Mouse (Mus musculus): Measurements from ENCODE around the gene Fam216a. TPM values are rescaled to one million over a fixed set of nuclear protein-coding genes. Genes with fewer than 3 reads are reported as not detected.
"Not testable (repeated sequence)": the region's sequence is repeated elsewhere in the genome, so short reads cannot be mapped to it uniquely, and the experiment has no call there.

The Fam216a gene
- total and polyA plus RNA-seq, 3 experiments: 38.2 to 50.2 (median 41.4) TPM

GRCm38 (mm10) chr5:122319474-122320204 lies 52.5 kb downstream of the Fam216a start:
- Histone ChIP-seq H3K9me3 (replicated peaks; ENCODE audit: low read length) (no peaks in the 10 kb centered on the region), H3K79me2 (replicated peaks; ENCODE audit: control insufficient read depth, extremely low read depth, insufficient read depth, poor library complexity, severe bottlenecking) (no peaks in the 10 kb centered on the region; the same call in 1 of the 2 replicates), H3K27ac (ENCODE audit: insufficient read depth, low read depth) (no peak overlapping the region), H3K9ac (ENCODE audit: insufficient read depth, low read depth) (no peak overlapping the region), H3K4me3 (replicated peaks in 1 of 3; ENCODE audit: low read depth in 2 of 3, low read length in 2 of 3, poor library complexity in 1 of 3) (no peak overlapping the region), H3K36me3 (replicated peaks in 1 of 2; ENCODE audit: control insufficient read depth in 1 of 2, insufficient read depth in 1 of 2, low read length in 1 of 2) (peaks cover 53 to 83% of the 10 kb centered on the region in 2 experiments), H3K4me1 (ENCODE audit: control insufficient read depth in 1 of 2, insufficient read depth in 2 of 2) (peaks cover 12 to 37% of the 10 kb centered on the region in 2 experiments), H3K27me3 (replicated peaks) (no peaks in the 10 kb centered on the region), H3K4me2 (ENCODE audit: insufficient read depth, low read depth, poor library complexity, severe bottlenecking) (no peak overlapping the region)
- DNase-seq (ENCODE audit: extremely low read depth): no peak
- TF ChIP-seq ETS1 (conservative IDR thresholded peaks at IDR 0.05; ENCODE audit: low read depth, low read length) (no peak), MAZ (IDR thresholded peaks at IDR 0.05; ENCODE audit: low read depth, low read length) (no peak), TCF12 (IDR thresholded peaks at IDR 0.05; ENCODE audit: low read depth, low read length) (no peak), SIN3A (IDR thresholded peaks at IDR 0.05; ENCODE audit: low read length) (no peak), BHLHE40 (IDR thresholded peaks at IDR 0.05; ENCODE audit: low read depth, low read length) (no peak), MAFK (IDR thresholded peaks at IDR 0.05; ENCODE audit: insufficient replicate concordance, low read length) (no peak), CHD1 (IDR thresholded peaks at IDR 0.05; ENCODE audit: low read depth, low read length) (no peak)
- dilution Hi-C loops (cut with MboI; ENCODE audit: extremely low pct_ligation_motif_present, extremely low pct_unique_long_range_greater_than_20kb, low sequenced_read_pairs) (no loop called here), in situ Hi-C loops (cut with MboI; ENCODE audit: low pct_ligation_motif_present, low pct_unique_long_range_greater_than_20kb, low sequenced_read_pairs) (loop anchor here (5.0 kb wide), 1 partner anchor 47 kb away; no protein-coding TSS in a partner anchor)

DNA sequence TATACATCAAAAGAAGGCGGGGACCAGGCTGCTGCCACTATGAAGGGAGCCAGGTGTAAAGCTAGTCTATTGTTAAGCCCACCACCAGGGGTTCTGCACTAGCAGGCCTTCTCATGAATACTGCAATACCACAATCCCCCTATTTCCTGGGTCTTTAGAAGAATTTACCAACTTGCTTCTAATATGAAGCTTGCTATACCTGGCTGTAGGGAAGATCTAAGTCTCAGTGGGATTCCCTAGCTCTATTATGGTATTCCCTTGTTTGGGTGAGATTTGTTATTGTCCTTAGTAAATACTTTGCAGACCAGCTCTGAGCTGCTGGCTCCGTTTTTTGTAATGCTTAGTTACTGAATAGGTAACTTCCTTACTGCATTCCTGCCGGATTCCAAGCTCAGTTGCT lies 53.2 kb downstream of the Fam216a start:
- H3K4me2 ChIP-seq (ENCODE audit: insufficient read depth, low read depth, poor library complexity, severe bottlenecking); H3K4me3 ChIP-seq (replicated peaks in 1 of 3; ENCODE audit: low read depth in 2 of 3, low read length in 2 of 3, poor library complexity in 1 of 3); H3K79me2 ChIP-seq (replicated peaks; ENCODE audit: control insufficient read depth, extremely low read depth, insufficient read depth, poor library complexity, severe bottlenecking); H3K9ac ChIP-seq (ENCODE audit: insufficient read depth, low read depth); DNase-seq (ENCODE audit: extremely low read depth); H3K9me3 ChIP-seq (replicated peaks; ENCODE audit: low read length); H3K27ac ChIP-seq (ENCODE audit: insufficient read depth, low read depth); H3K27me3 ChIP-seq (replicated peaks); dilution Hi-C loops (cut with MboI; ENCODE audit: extremely low pct_ligation_motif_present, extremely low pct_unique_long_range_greater_than_20kb, low sequenced_read_pairs): not testable (repeated sequence)
- in situ Hi-C loops (cut with MboI; ENCODE audit: low pct_ligation_motif_present, low pct_unique_long_range_greater_than_20kb, low sequenced_read_pairs): loop anchor here (5.0 kb wide), 1 partner anchor 47 kb away; no protein-coding TSS in a partner anchor
- H3K36me3 ChIP-seq (replicated peaks in 1 of 2; ENCODE audit: control insufficient read depth in 1 of 2, insufficient read depth in 1 of 2, low read length in 1 of 2): peaks cover 48 to 83% of the 10 kb centered on the region in 2 experiments
- peaks cover 13 to 44% of the 10 kb centered on the region in 2 experiments for H3K4me1 ChIP-seq (ENCODE audit: control insufficient read depth in 1 of 2, insufficient read depth in 2 of 2)

GRCm38 (mm10) chr5:122318100-122318499 lies 54.1 kb downstream of the Fam216a start:
- DNase-seq (ENCODE audit: extremely low read depth): peak; percentile 86
- no peaks in the 10 kb centered on the region for H3K9me3 ChIP-seq (replicated peaks; ENCODE audit: low read length)
- dilution Hi-C loops (cut with MboI; ENCODE audit: extremely low pct_ligation_motif_present, extremely low pct_unique_long_range_greater_than_20kb, low sequenced_read_pairs) (no loop called here), in situ Hi-C loops (cut with MboI; ENCODE audit: low pct_ligation_motif_present, low pct_unique_long_range_greater_than_20kb, low sequenced_read_pairs) (loop anchor here (5.0 kb wide), 1 partner anchor 46 kb away; no protein-coding TSS in a partner anchor)
- no peak overlapping the region for H3K4me3 ChIP-seq (replicated peaks in 1 of 3; ENCODE audit: low read depth in 2 of 3, low read length in 2 of 3, poor library complexity in 1 of 3)
- H3K79me2 ChIP-seq (replicated peaks; ENCODE audit: control insufficient read depth, extremely low read depth, insufficient read depth, poor library complexity, severe bottlenecking): no peaks in the 10 kb centered on the region; the same call in 1 of the 2 replicates
- TF ChIP-seq E2F4 (IDR thresholded peaks at IDR 0.05; ENCODE audit: insufficient replicate concordance, low read depth, low read length): no peak
- TF ChIP-seq MAX (IDR thresholded peaks at IDR 0.05; ENCODE audit: low read length): peak; percentile 39; the same call in 1 of the 2 replicates
- peak; percentile 62; the same call in 1 of the 2 replicates for TF ChIP-seq MXI1 (IDR thresholded peaks at IDR 0.05; ENCODE audit: low read depth, low read length)
- TF ChIP-seq CTCF (conservative IDR thresholded peaks at IDR 0.05 in 1 of 2, IDR thresholded peaks at IDR 0.05 in 1 of 2; ENCODE audit: low read depth in 2 of 2, low read length in 2 of 2): peak; percentile 37 to 84; a peak in 2 of 4 replicates
- no peak for TF ChIP-seq POLR2AphosphoS2 (IDR thresholded peaks at IDR 0.05; ENCODE audit: low read depth, low read length)
- peak; percentile 33; the same call in 1 of the 2 replicates for TF ChIP-seq ZC3H11A (IDR thresholded peaks at IDR 0.05; ENCODE audit: low read depth, low read length)
- TF ChIP-seq RAD21 (IDR thresholded peaks at IDR 0.05; ENCODE audit: low read depth, low read length): peak; percentile 61
- TF ChIP-seq EP300 (IDR thresholded peaks at IDR 0.05; ENCODE audit: low read length): peak; percentile 51; the same call in 1 of the 2 replicates
- peak; percentile 46; the same call in 1 of the 2 replicates for TF ChIP-seq SIN3A (IDR thresholded peaks at IDR 0.05; ENCODE audit: low read length)
- TF ChIP-seq SMC3 (IDR thresholded peaks at IDR 0.05; ENCODE audit: low read depth, low read length): peak; percentile 90
- peak; percentile 78; the same call in 1 of the 2 replicates for TF ChIP-seq MYC (IDR thresholded peaks at IDR 0.05; ENCODE audit: low read depth, low read length)
- TF ChIP-seq NRF1 (IDR thresholded peaks at IDR 0.05; ENCODE audit: low read depth, low read length): peak; percentile 48; the same call in 1 of the 2 replicates
- TF ChIP-seq ELF1 (IDR thresholded peaks at IDR 0.05; ENCODE audit: low read depth, low read length): peak; percentile 79
- peak; percentile 87 for TF ChIP-seq IRF4 (IDR thresholded peaks at IDR 0.05; ENCODE audit: low read depth, low read length)
- TF ChIP-seq MEF2A (IDR thresholded peaks at IDR 0.05; ENCODE audit: borderline replicate concordance, low read depth, low read length): peak; percentile 41; the same call in 1 of the 2 replicates
- TF ChIP-seq POLR2A (IDR thresholded peaks at IDR 0.05; ENCODE audit: low read depth, low read length): no peak
- no peak overlapping the region for H3K9ac ChIP-seq (ENCODE audit: insufficient read depth, low read depth)
- no peak overlapping the region for H3K27ac ChIP-seq (ENCODE audit: insufficient read depth, low read depth)
- no peak overlapping the region for H3K4me2 ChIP-seq (ENCODE audit: insufficient read depth, low read depth, poor library complexity, severe bottlenecking)
- H3K27me3 ChIP-seq (replicated peaks): no peaks in the 10 kb centered on the region
- peaks cover 16 to 52% of the 10 kb centered on the region in 2 experiments for H3K4me1 ChIP-seq (ENCODE audit: control insufficient read depth in 1 of 2, insufficient read depth in 2 of 2)
- H3K36me3 ChIP-seq (replicated peaks in 1 of 2; ENCODE audit: control insufficient read depth in 1 of 2, insufficient read depth in 1 of 2, low read length in 1 of 2): peaks cover 54 to 87% of the 10 kb centered on the region in 2 experiments

All from CH12.LX (cell line).